In genomic region chrX:11158416-11158815, GRCm38 (mm10) we compare ENCODE assay signal across 17 mouse cellular contexts.
DNase-seq lines count a peak whose midpoint lies in the region; ATAC-seq lines count a peak whose summit lies in the region.
"Had no signal": no experiment of that assay in that cellular context is flagged by ENCODE, and none has a peak within 500 bp of the region (broad histone marks: within the 10 kb centered on the region; RNA-seq: fewer than 3 reads in every experiment).

No protein-coding gene starts in this region.

- ATAC-seq in frontal cortex, adult (ENCODE audit: low TSS enrichment) = 0 out of 2 replicates have a peak, but pooled peaks have one; percentile 13
- ATAC-seq in common myeloid progenitor, adult 5-6 weeks (replicated peaks; ENCODE audit: low read depth, poor library complexity, severe bottlenecking) = 0 out of 2 replicates have a peak, but pooled peaks have one; percentile 39
- no peak for ATAC-seq in heart, embryonic 11.5 days (replicated peaks; ENCODE audit: insufficient number of reproducible peaks, low FRiP score, low TSS enrichment)

- intact Hi-C loops in left cerebral cortex, postnatal 14 days (cut with DNase I) = no loop called here

- no peaks in the 10 kb centered on the region for H3K36me3 ChIP-seq in heart, embryonic 11.5 days (ENCODE audit: control insufficient read depth, insufficient read depth, low read length)
- H3K36me3 ChIP-seq: embryonic facial prominence, embryonic 12.5 days; midbrain, embryonic 12.5 days had no signal

- no peaks in the 10 kb centered on the region for H3K27me3 ChIP-seq in heart, embryonic 11.5 days (ENCODE audit: control insufficient read depth, insufficient read depth, low read length)
- H3K27me3 ChIP-seq: embryonic facial prominence, embryonic 12.5 days; midbrain, embryonic 12.5 days had no signal

- H3K4me2 ChIP-seq in heart, embryonic 11.5 days = no peak overlapping the region
- H3K4me2 ChIP-seq: embryonic facial prominence, embryonic 12.5 days; midbrain, embryonic 12.5 days had no signal

- H3K27ac ChIP-seq in heart, embryonic 11.5 days (ENCODE audit: low read depth, low read length) = no peak overlapping the region
- H3K27ac ChIP-seq: embryonic facial prominence, embryonic 12.5 days; gastrocnemius, adult 2 months; midbrain, embryonic 12.5 days had no signal

- no peaks in the 10 kb centered on the region for H3K4me1 ChIP-seq in heart, embryonic 11.5 days (ENCODE audit: control insufficient read depth, insufficient read depth, low read length)
- H3K4me1 ChIP-seq: embryonic facial prominence, embryonic 12.5 days; midbrain, embryonic 12.5 days had no signal

- no peak for DNase-seq in frontal cortex, postnatal 25 days (ENCODE audit: low spot score in 2 of 2)
- DNase-seq in left cerebral cortex, postnatal 14 days (ENCODE audit: low spot score in 2 of 2) = peak; percentile 4 to 21
- no peak for DNase-seq in left cerebral cortex, adult 18-20 months (ENCODE audit: low spot score in 2 of 2)
- peak; percentile 25 for DNase-seq in brain, adult 2 months (ENCODE audit: low read depth, low spot score)
- DNase-seq in kidney, adult 18-20 months = no peak
- DNase-seq: adrenal gland, postnatal 36 days; heart, adult 11 months; lung, adult 18-20 months; lung, postnatal 36 days; right cerebral cortex, postnatal 4 days; thymus, postnatal 4 days had no signal

- H3K4me3 ChIP-seq in heart, embryonic 11.5 days (ENCODE audit: low read depth, low read length) = no peak overlapping the region
- H3K4me3 ChIP-seq: embryonic facial prominence, embryonic 12.5 days; gastrocnemius, adult 2 months; midbrain, embryonic 12.5 days had no signal

- no peaks in the 10 kb centered on the region for H3K9me3 ChIP-seq in heart, embryonic 11.5 days (replicated peaks; ENCODE audit: control insufficient read depth, low read length)
- H3K9me3 ChIP-seq: embryonic facial prominence, embryonic 12.5 days; midbrain, embryonic 12.5 days had no signal

- no peak overlapping the region for H3K9ac ChIP-seq in heart, embryonic 11.5 days (ENCODE audit: low read depth, low read length)
- H3K9ac ChIP-seq: embryonic facial prominence, embryonic 12.5 days; midbrain, embryonic 12.5 days had no signal

- 75% methylated on average over 2 of the region's 2 CpGs for WGBS in heart, embryonic 11.5 days (ENCODE audit: insufficient replicate concordance)

Comparison
In these comparisons a context has a peak if more than half of its experiments do, and no peak if none do; other contexts are left out.
1. DNase-seq: peak in left cerebral cortex, postnatal 14 days (2 of 2) and brain, adult 2 months (single experiment); none in frontal cortex, postnatal 25 days (0 of 2), left cerebral cortex, adult 18-20 months (0 of 2) and kidney, adult 18-20 months (single experiment).